Mouse (Mus musculus) liver, embryonic 14.5 days (tissue): Measurements from ENCODE around the gene Smok3b. TPM values are rescaled to one million over a fixed set of nuclear protein-coding genes. Genes with fewer than 3 reads are reported as not detected.
"Not testable (repeated sequence)": the region's sequence is repeated elsewhere in the genome, so short reads cannot be mapped to it uniquely, and the experiment has no call there.

Experiments used
- ATAC-seq: fragments of 200-750 bp; cut with Nextera tagmentation; 2 replicates; pipeline ENCODE4 v1.8.0; 2017; ENCODE audit warnings: moderate number of reproducible peaks, mild to moderate bottlenecking, moderate library complexity; ENCODE audit not compliant: insufficient read depth
- DNase-seq, 3 experiments: peaks; one replicate each; pipeline ENCODE4 v3.0.0-alpha.2; 2012 to 2013; ENCODE audit warnings: low read depth in 3 of 3, low spot score in 3 of 3
- H3K27ac ChIP-seq: fragments of 300-500 bp; sonication (generic); 2 replicates; pipeline ENCODE4 v1.5.1; 2014; ENCODE audit warnings: moderate library complexity, mild to moderate bottlenecking, control low read depth, inconsistent platforms
- H3K27me3 ChIP-seq: fragments of 300-500 bp; sonication (generic); 2 replicates; pipeline ENCODE4 v1.6.1; 2014; ENCODE audit warnings: mild to moderate bottlenecking, low read length, moderate library complexity; ENCODE audit not compliant: control insufficient read depth, insufficient read depth
- H3K36me3 ChIP-seq: fragments of 300-500 bp; sonication (generic); replicated peaks from 2 replicates; pipeline ENCODE4 v1.6.1; 2014; ENCODE audit warnings: low read depth; ENCODE audit not compliant: control insufficient read depth, insufficient read depth
- H3K4me1 ChIP-seq, 2 experiments: fragments of 200-500 bp in 1 of 2; fragments of 300-500 bp in 1 of 2; sonication (generic) in 1 of 2; replicated peaks; 2 replicates each; pipeline ENCODE4 v1.6.1; 2012 to 2014; ENCODE audit warnings: antibody characterized with exemption in 1 of 2, inconsistent platforms in 1 of 2, low read length in 1 of 2; ENCODE audit not compliant: control insufficient read depth in 2 of 2, insufficient read depth in 2 of 2
- H3K4me2 ChIP-seq: fragments of 300-500 bp; sonication (generic); 2 replicates; pipeline ENCODE4 v1.6.1; 2014; ENCODE audit warnings: low read depth, mild to moderate bottlenecking, control low read depth, moderate library complexity
- H3K4me3 ChIP-seq, 2 experiments: fragments of 200-500 bp in 1 of 2; fragments of 300-500 bp in 1 of 2; sonication (generic) in 1 of 2; 2 replicates each; pipeline ENCODE4 v1.5.1; 2012 to 2014; ENCODE audit warnings: low read depth in 2 of 2, low read length in 2 of 2, mild to moderate bottlenecking in 2 of 2, control low read depth in 1 of 2, inconsistent platforms in 1 of 2, moderate library complexity in 1 of 2; ENCODE audit not compliant: insufficient read depth in 1 of 2
- H3K9ac ChIP-seq: fragments of 300-500 bp; sonication (generic); replicated peaks from 2 replicates; pipeline ENCODE4 v1.6.1; 2014; ENCODE audit warnings: mild to moderate bottlenecking, control low read depth, moderate library complexity
- H3K9me3 ChIP-seq: fragments of 300-500 bp; sonication (generic); 2 replicates; pipeline ENCODE4 v1.6.1; 2016; ENCODE audit warnings: low read length, mixed read lengths; ENCODE audit not compliant: control insufficient read depth
- CTCF ChIP-seq: IDR thresholded peaks from 2 replicates; pipeline ENCODE4 v1.5.1; 2016; ENCODE audit warnings: antibody characterized with exemption, low read depth, control low read depth
- EP300 ChIP-seq: IDR thresholded peaks from 2 replicates; pipeline ENCODE4 v1.6.1; 2016; ENCODE audit warnings: antibody characterized with exemption, low read depth
- WGBS: fragments of 180-500 bp; shearing (Covaris S2); extraction: QIAGEN DNeasy Blood & Tissue Kit; methylation state at CpG from one replicate; pipeline ENCODE4 v1.1.7; 2014; ENCODE audit not compliant: insufficient replicate concordance; 5-methylcytosine and 5-hydroxymethylcytosine counted together
- polyA plus RNA-seq, 2 experiments: library from polyadenylated mRNA; depleted of rRNA in 1 of 2; stranded (reverse) in 1 of 2; unstranded in 1 of 2; fragments of >200 nt; fragmentation: Nextera tagmentation in 1 of 2; extraction: Ambion mirVana in 1 of 2; gene quantifications; 2 replicates each; pipeline versions ENCODE4 v1.2.1 to v1.2.3; 2012 to 2014

The Smok3b gene
- polyA plus RNA-seq (2012; rRNA removed) (not detected in 2 replicates), polyA plus RNA-seq (2014; fragmentation: Nextera tagmentation; extraction: Ambion mirVana) (not detected in 2 replicates)

DNA sequence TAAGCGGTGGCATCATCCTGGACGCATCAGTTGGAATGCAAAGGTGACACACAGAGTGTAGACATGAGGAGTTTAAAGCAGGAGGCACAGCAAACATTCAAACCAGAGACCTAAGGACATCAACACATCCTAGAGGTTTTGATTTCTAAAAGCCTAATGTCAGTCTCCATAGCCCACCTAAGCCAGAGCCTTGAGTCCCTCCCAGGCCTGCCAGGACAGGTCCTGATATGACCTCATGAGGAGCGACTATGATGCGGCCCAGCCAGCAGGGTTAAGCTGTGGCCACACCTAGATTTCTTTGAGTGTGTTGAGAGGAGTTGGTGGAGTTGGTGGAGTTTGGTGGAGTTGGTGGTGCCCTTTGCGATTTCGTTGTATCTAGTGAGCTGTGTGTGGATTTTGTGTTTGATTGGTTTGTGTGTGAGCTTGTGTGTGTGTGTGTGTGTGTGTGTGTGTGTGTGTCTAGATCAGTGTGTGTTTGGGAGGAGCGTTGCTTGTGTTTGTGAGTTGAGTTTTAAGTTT is at the start of gene Smok3b, which contains the start of gene Smok3a:
Smok3b (plus strand) TSS at position 469 of the 519 bp plus-strand sequence.
Smok3a (plus strand) TSS at position 301 of the 519 bp plus-strand sequence.
- H3K4me1 ChIP-seq, H3K9me3 ChIP-seq, H3K4me2 ChIP-seq, ATAC-seq, H3K4me3 ChIP-seq, H3K27ac ChIP-seq, DNase-seq, H3K27me3 ChIP-seq, H3K9ac ChIP-seq, H3K36me3 ChIP-seq: not testable (repeated sequence)
- 58% methylated on average over 3 of the region's 7 CpGs for WGBS

DNA sequence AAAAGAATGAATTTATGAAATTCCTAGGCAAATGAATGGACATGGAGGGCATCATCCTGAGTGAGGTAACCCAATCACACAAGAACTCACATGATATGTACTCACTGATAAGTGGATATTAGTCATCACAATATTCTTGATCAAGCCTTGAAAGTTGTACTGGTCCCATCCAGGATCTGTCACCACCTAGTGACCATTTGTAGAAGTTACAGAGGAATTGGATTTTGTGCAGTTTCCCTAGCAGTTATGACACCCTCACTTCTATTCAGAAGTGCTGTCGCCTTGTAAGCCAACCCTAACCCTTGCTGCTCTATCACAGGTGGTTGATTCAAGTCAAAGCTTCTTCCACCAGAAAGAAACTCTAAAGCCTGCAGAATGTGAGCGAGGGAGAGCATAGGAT is 48.1 kb upstream of the Smok3b start:
- Histone ChIP-seq H3K36me3 (no peaks in the 10 kb centered on the region), H3K4me1 (peaks cover 0 to 3% of the 10 kb centered on the region in 2 experiments; a peak in 1 of 4 replicates), H3K27me3 (no peaks in the 10 kb centered on the region), H3K27ac (no peak overlapping the region), H3K9me3 (no peaks in the 10 kb centered on the region), H3K9ac (no peak overlapping the region), H3K4me3 (no peak overlapping the region), H3K4me2 (no peak overlapping the region)
- 53% methylated on average over 2 of the region's 2 CpGs for WGBS
- TF ChIP-seq CTCF = no peak
- no peak for TF ChIP-seq EP300
- ATAC-seq (no peak), DNase-seq (no peak)

DNA sequence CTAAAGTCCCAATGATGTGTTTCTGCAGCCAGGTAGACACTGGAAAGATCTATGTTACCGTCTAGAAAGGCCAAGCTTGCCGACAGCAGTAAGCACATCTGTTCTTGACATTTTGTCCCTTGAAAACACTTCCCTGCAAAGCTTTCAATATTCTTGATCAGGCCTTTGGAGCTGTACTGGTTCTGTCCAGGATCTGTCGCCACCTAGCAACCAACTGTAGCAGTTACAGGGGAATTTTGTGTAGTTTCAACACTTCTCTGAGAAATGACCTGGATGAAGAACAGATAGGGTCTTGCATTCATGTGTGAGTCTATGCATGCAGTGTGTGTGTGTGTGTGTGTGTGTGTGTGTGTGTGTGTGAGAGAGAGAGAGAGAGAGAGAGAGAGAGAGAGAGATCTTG is 47.5 kb upstream of the Smok3b start:
- H3K9me3 ChIP-seq = no peaks in the 10 kb centered on the region
- H3K27ac ChIP-seq = no peak overlapping the region
- peaks cover 0 to 3% of the 10 kb centered on the region in 2 experiments; a peak in 1 of 4 replicates for H3K4me1 ChIP-seq
- H3K4me3 ChIP-seq = no peak overlapping the region
- WGBS = 44% methylated on average over 3 of the region's 3 CpGs
- DNase-seq (no peak), ATAC-seq (no peak)
- no peak for TF ChIP-seq EP300
- peak; percentile 47 for TF ChIP-seq CTCF
- no peaks in the 10 kb centered on the region for H3K27me3 ChIP-seq
- no peak overlapping the region for H3K4me2 ChIP-seq
- H3K36me3 ChIP-seq = no peaks in the 10 kb centered on the region
- H3K9ac ChIP-seq = no peak overlapping the region

DNA sequence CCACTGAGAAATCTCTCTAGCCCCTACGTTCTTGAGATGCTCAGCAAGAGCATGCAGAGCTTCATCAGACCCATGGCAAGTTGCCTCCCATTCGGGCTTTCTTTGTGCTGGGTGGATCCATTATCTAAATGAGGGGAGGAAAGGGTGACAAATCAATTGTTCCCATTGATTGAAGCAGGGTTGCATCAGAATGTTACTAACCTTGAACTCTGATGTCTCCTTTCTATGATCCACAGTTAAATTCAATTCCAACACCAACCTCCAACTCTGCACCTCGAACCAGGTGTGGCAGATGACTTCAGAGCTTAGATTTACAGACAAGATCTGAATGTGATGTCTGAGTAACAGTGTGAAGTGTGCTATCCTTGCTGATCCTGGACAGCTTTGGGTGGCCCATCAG is 46.5 kb upstream of the Smok3b start:
- Histone ChIP-seq H3K27ac (no peak overlapping the region), H3K9ac (no peak overlapping the region), H3K27me3 (no peaks in the 10 kb centered on the region), H3K9me3 (no peaks in the 10 kb centered on the region), H3K4me3 (no peak overlapping the region), H3K4me1 (peaks cover 0 to 3% of the 10 kb centered on the region in 2 experiments; a peak in 1 of 4 replicates), H3K4me2 (no peak overlapping the region), H3K36me3 (no peaks in the 10 kb centered on the region)
- no peak for ATAC-seq
- no peak for DNase-seq
- WGBS = 31% methylated on average over 3 of the region's 3 CpGs
- TF ChIP-seq CTCF = no peak
- TF ChIP-seq EP300 = no peak

DNA sequence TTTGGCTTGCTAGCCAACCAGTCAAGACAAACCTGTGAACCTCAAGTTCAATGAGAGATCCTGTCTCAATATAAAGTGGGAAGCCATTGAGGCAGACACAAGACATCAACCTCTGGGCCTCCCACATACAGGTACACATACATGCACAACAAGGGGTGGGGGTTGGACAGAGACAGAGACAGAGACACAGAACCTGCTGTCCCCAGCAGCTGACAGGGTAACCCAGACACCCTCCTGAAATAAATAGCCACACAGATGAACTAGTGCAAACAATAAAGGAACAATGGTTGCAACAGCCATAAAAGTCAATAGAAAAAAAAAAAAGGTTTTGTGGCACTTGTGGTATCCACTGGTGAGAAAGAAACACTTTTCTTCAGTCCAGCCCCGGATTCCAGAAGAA is 45.8 kb upstream of the Smok3b start:
- ATAC-seq = no peak
- 23% methylated on average over 1 of the region's 1 CpGs for WGBS

More for the DNA sequence above, 45.8 kb upstream of the Smok3b start:
- no peak overlapping the region for H3K27ac ChIP-seq
- H3K9me3 ChIP-seq = no peaks in the 10 kb centered on the region
- H3K36me3 ChIP-seq = no peaks in the 10 kb centered on the region
- no peak overlapping the region for H3K4me3 ChIP-seq
- no peaks in the 10 kb centered on the region for H3K27me3 ChIP-seq
- TF ChIP-seq EP300 = no peak
- H3K4me2 ChIP-seq = no peak overlapping the region
- no peak overlapping the region for H3K9ac ChIP-seq
- no peak for DNase-seq
- H3K4me1 ChIP-seq = peaks cover 0 to 3% of the 10 kb centered on the region in 2 experiments; a peak in 1 of 4 replicates
